Mouse (Mus musculus): Measurements from ENCODE around the gene Brms1l. TPM values are rescaled to one million over a fixed set of nuclear protein-coding genes. Genes with fewer than 3 reads are reported as not detected.
"Not testable (repeated sequence)": the region's sequence is repeated elsewhere in the genome, so short reads cannot be mapped to it uniquely, and the experiment has no call there.

Gene Brms1l
- total RNA-seq (2021) (10 to 100 TPM; 19.1 to 21.0 TPM), polyA plus RNA-seq (2012; rRNA removed) (11.8 and 24.8 TPM in 2 replicates)
- long read RNA-seq, transcript Brms1l-201 (10 exons, 2,609 nt): major isoform, 24 of 28 reads
- long read RNA-seq, partial matches to known transcripts: 1 of 28 reads
- long read RNA-seq, other reads (novel, unspliced or antisense): 3 of 28 reads

DNA sequence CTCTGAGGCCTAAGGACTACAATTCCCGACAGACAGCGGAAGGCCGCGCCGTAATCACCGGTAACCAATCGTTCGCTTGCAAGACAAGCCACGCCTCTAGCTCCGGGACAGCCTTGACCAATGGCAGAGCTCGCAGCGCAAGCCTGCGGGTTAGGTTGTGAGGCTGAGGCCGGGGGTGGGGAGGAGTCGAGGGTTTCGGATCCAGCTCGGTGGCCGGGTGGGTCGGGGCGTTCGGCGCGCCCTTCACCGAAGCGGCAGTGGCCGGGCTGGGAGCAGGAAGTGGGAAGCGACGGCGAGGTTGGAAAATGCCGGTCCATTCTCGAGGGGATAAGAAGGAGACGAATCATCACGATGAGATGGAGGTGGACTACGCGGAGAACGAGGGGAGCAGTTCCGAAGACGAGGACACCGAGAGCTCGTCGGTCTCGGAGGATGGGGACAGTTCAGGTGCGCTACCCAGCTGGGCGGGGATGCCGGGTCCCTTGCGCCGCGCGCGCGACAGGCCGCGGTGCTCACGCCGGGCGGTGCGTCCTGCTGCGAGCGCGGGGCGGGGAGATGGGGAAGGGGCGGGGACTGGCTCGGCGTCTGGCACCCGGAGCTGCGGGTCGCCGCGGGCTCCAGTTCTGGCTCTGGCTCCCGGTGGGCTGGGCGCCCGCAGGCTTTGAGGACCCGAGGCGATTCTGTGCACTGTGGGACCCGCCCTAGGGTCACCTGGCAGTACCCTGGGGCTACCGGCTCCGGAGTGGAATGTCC is at the start of gene Brms1l:
Gene Brms1l (plus strand): TSS at position 126 of the 753 bp plus-strand sequence.
- Histone ChIP-seq H3K4me3 (peak within 1 kb of the TSS; percentile 88), H3K36me3 (ENCODE audit: control insufficient read depth, insufficient read depth, low read length) (no peaks in the 10 kb centered on the region), H3K27me3 (ENCODE audit: control insufficient read depth, insufficient read depth, low read length) (no peaks in the 10 kb centered on the region), H3K27ac (peak within 1 kb of the TSS; percentile 86), H3K4me1 (ENCODE audit: control insufficient read depth, insufficient read depth, low read length) (no peaks in the 10 kb centered on the region; the same call in 1 of the 2 replicates), H3K9ac (ENCODE audit: low read depth, low read length) (peak within 1 kb of the TSS; percentile 84), H3K79me2 (replicated peaks; ENCODE audit: control insufficient read depth, insufficient read depth, low read length) (no peaks in the 10 kb centered on the region)
- intact Hi-C loops (cut with DNase I): loop anchor here (10.0 kb wide), 1 partner anchor 532 kb away; the partner anchor contains the start of gene Ppp2r3c
- WGBS: under 1% methylated on average over 77 of the region's 77 CpGs
- peak; percentile 73 for TF ChIP-seq POLR2A (IDR thresholded peaks at IDR 0.05; ENCODE audit: insufficient read depth, low read depth, low read length)
- TF ChIP-seq CTCF (IDR thresholded peaks at IDR 0.05): no peak
- peak; percentile 60; the same call in 1 of the 2 replicates for TF ChIP-seq EP300 (IDR thresholded peaks at IDR 0.05; ENCODE audit: insufficient read depth, low read depth, low read length)
- peak; percentile 91 to 97 for DNase-seq

- H3K27ac ChIP-seq; DNase-seq; H3K27me3 ChIP-seq (ENCODE audit: control insufficient read depth, insufficient read depth, low read length); H3K4me1 ChIP-seq (ENCODE audit: control insufficient read depth, insufficient read depth, low read length); H3K36me3 ChIP-seq (ENCODE audit: control insufficient read depth, insufficient read depth, low read length); H3K4me3 ChIP-seq; H3K79me2 ChIP-seq (replicated peaks; ENCODE audit: control insufficient read depth, insufficient read depth, low read length); intact Hi-C loops (cut with DNase I); H3K9ac ChIP-seq (ENCODE audit: low read depth, low read length): not testable (repeated sequence)
- 89% methylated on average over 4 of the region's 4 CpGs for WGBS
- TF ChIP-seq CTCF (IDR thresholded peaks at IDR 0.05): peak; percentile 61
Observed at GRCm38 (mm10) chr12:55794485-55794884, 41.6 kb upstream of the Brms1l start.

DNA sequence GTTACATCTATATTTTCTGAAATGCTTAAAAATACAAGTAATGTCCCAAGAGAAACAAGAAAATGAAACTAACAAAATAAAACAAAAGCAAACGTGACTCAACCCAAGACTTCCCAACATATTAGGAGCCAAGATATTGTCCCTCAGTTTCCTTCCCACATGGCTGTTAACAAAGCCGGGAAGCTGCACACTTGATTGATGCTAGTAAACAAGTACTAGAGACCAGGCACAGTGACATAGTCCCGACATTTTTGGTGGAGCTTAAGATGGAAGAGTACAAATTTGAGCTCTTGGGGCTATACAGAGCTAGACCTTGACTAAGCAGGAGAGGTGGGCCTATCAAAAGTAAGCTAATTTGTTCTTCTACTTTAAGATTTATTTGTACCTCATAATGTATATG is 39.0 kb upstream of the Brms1l start:
- H3K27me3 ChIP-seq (ENCODE audit: control insufficient read depth, insufficient read depth, low read length): no peaks in the 10 kb centered on the region
- 0 out of 2 replicates have a peak, but pooled peaks cover 2% of the 10 kb centered on the region for H3K79me2 ChIP-seq (replicated peaks; ENCODE audit: control insufficient read depth, insufficient read depth, low read length)
- peak in 1 of 2 experiments; percentile 25 for DNase-seq
- H3K4me1 ChIP-seq (ENCODE audit: control insufficient read depth, insufficient read depth, low read length): peaks cover 9% of the 10 kb centered on the region
- TF ChIP-seq CTCF (IDR thresholded peaks at IDR 0.05) (no peak), POLR2A (IDR thresholded peaks at IDR 0.05; ENCODE audit: insufficient read depth, low read depth, low read length) (peak; percentile 53; the same call in 1 of the 2 replicates)
- no peaks in the 10 kb centered on the region; the same call in 1 of the 2 replicates for H3K36me3 ChIP-seq (ENCODE audit: control insufficient read depth, insufficient read depth, low read length)
- WGBS: 34% methylated on average over 3 of the region's 3 CpGs
- intact Hi-C loops (cut with DNase I): loop anchor here (1.0 kb wide), 1 partner anchor 23 kb away; no protein-coding TSS in a partner anchor
- H3K9ac ChIP-seq (ENCODE audit: low read depth, low read length): no peak overlapping the region
- H3K27ac ChIP-seq: peak overlapping the region; percentile 88
- H3K4me3 ChIP-seq: no peak overlapping the region; the same call in 1 of the 2 replicates

GRCm38 (mm10) chr12:55798745-55799144 is 37.4 kb upstream of the Brms1l start:
- H3K36me3 ChIP-seq (ENCODE audit: control insufficient read depth, insufficient read depth, low read length): peaks cover 2% of the 10 kb centered on the region; the same call in 1 of the 2 replicates
- DNase-seq: no peak
- no peak overlapping the region for H3K9ac ChIP-seq (ENCODE audit: low read depth, low read length)
- H3K4me3 ChIP-seq: no peak overlapping the region
- H3K27ac ChIP-seq: peak overlapping the region; percentile 6
- H3K4me1 ChIP-seq (ENCODE audit: control insufficient read depth, insufficient read depth, low read length): peaks cover 11% of the 10 kb centered on the region
- intact Hi-C loops (cut with DNase I): no loop called here
- peaks cover 4% of the 10 kb centered on the region; the same call in 1 of the 2 replicates for H3K79me2 ChIP-seq (replicated peaks; ENCODE audit: control insufficient read depth, insufficient read depth, low read length)
- TF ChIP-seq EP300 (IDR thresholded peaks at IDR 0.05; ENCODE audit: insufficient read depth, low read depth, low read length) (no peak), POLR2A (IDR thresholded peaks at IDR 0.05; ENCODE audit: insufficient read depth, low read depth, low read length) (no peak), CTCF (IDR thresholded peaks at IDR 0.05) (no peak)
- 42% methylated on average over 4 of the region's 4 CpGs for WGBS
- no peaks in the 10 kb centered on the region for H3K27me3 ChIP-seq (ENCODE audit: control insufficient read depth, insufficient read depth, low read length)

GRCm38 (mm10) chr12:55800144-55800543 is 36.0 kb upstream of the Brms1l start:
- DNase-seq: no peak
- peaks cover 11% of the 10 kb centered on the region for H3K4me1 ChIP-seq (ENCODE audit: control insufficient read depth, insufficient read depth, low read length)
- peaks cover 4% of the 10 kb centered on the region; the same call in 1 of the 2 replicates for H3K36me3 ChIP-seq (ENCODE audit: control insufficient read depth, insufficient read depth, low read length)
- no peak overlapping the region for H3K9ac ChIP-seq (ENCODE audit: low read depth, low read length)
- intact Hi-C loops (cut with DNase I): no loop called here
- no peak overlapping the region for H3K4me3 ChIP-seq
- peak overlapping the region; percentile 6 for H3K27ac ChIP-seq
- H3K79me2 ChIP-seq (replicated peaks; ENCODE audit: control insufficient read depth, insufficient read depth, low read length): peaks cover 5% of the 10 kb centered on the region; the same call in 1 of the 2 replicates
- TF ChIP-seq CTCF (IDR thresholded peaks at IDR 0.05) (no peak), EP300 (IDR thresholded peaks at IDR 0.05; ENCODE audit: insufficient read depth, low read depth, low read length) (no peak), POLR2A (IDR thresholded peaks at IDR 0.05; ENCODE audit: insufficient read depth, low read depth, low read length) (no peak)
- WGBS: 65% methylated on average over 5 of the region's 5 CpGs
- no peaks in the 10 kb centered on the region for H3K27me3 ChIP-seq (ENCODE audit: control insufficient read depth, insufficient read depth, low read length)

GRCm38 (mm10) chr12:55801131-55801530 is 35.0 kb upstream of the Brms1l start:
- TF ChIP-seq EP300 (IDR thresholded peaks at IDR 0.05; ENCODE audit: insufficient read depth, low read depth, low read length) (no peak), POLR2A (IDR thresholded peaks at IDR 0.05; ENCODE audit: insufficient read depth, low read depth, low read length) (no peak), CTCF (IDR thresholded peaks at IDR 0.05) (peak; percentile 26; the same call in 1 of the 2 replicates)
- Histone ChIP-seq H3K27ac (no peak overlapping the region), H3K4me3 (no peak overlapping the region), H3K4me1 (ENCODE audit: control insufficient read depth, insufficient read depth, low read length) (peaks cover 14% of the 10 kb centered on the region), H3K36me3 (ENCODE audit: control insufficient read depth, insufficient read depth, low read length) (peaks cover 11% of the 10 kb centered on the region), H3K79me2 (replicated peaks; ENCODE audit: control insufficient read depth, insufficient read depth, low read length) (peaks cover 3% of the 10 kb centered on the region), H3K9ac (ENCODE audit: low read depth, low read length) (no peak overlapping the region), H3K27me3 (ENCODE audit: control insufficient read depth, insufficient read depth, low read length) (no peaks in the 10 kb centered on the region)
- intact Hi-C loops (cut with DNase I): no loop called here
- WGBS: 89% methylated on average over 4 of the region's 4 CpGs
- DNase-seq: no peak

All from heart, adult 2 months (tissue).